Mouse (Mus musculus) midbrain, embryonic 14.5 days (tissue): ENCODE measurements around the gene Gm20388. TPM values are rescaled to one million over a fixed set of nuclear protein-coding genes. Genes with fewer than 3 reads are reported as not detected.

Experiments used
- ATAC-seq: fragments of 200-750 bp; cut with Nextera tagmentation; 2 replicates; pipeline ENCODE4 v1.8.0; 2017; ENCODE audit warnings: moderate number of reproducible peaks, moderate library complexity; ENCODE audit not compliant: low FRiP score, low TSS enrichment
- DNase-seq: peaks from one replicate; pipeline ENCODE4 v3.0.0-alpha.2; 2015
- H3K27ac ChIP-seq: fragments of 300-500 bp; sonication (generic); replicated peaks from 2 replicates; pipeline ENCODE4 v1.5.1; 2014; ENCODE audit warnings: mild to moderate bottlenecking, low read depth, low read length, moderate library complexity
- H3K27me3 ChIP-seq: fragments of 300-500 bp; sonication (generic); 2 replicates; pipeline ENCODE4 v1.6.1; 2014; ENCODE audit warnings: low read length, control low read depth, mixed read lengths; ENCODE audit not compliant: control insufficient read depth, insufficient read depth
- H3K36me3 ChIP-seq: fragments of 300-500 bp; sonication (generic); 2 replicates; pipeline ENCODE4 v1.6.1; 2014; ENCODE audit warnings: low read length, control low read depth; ENCODE audit not compliant: control insufficient read depth, insufficient read depth
- H3K4me1 ChIP-seq: fragments of 300-500 bp; sonication (generic); 2 replicates; pipeline ENCODE4 v1.6.1; 2014; ENCODE audit warnings: mild to moderate bottlenecking, antibody characterized with exemption, low read length, control low read depth; ENCODE audit not compliant: control insufficient read depth, insufficient read depth
- H3K4me2 ChIP-seq: fragments of 300-500 bp; sonication (generic); 2 replicates; pipeline ENCODE4 v1.6.1; 2014; ENCODE audit warnings: mild to moderate bottlenecking, low read length, moderate library complexity
- H3K4me3 ChIP-seq: fragments of 300-500 bp; sonication (generic); replicated peaks from 2 replicates; pipeline ENCODE4 v1.5.1; 2014; ENCODE audit warnings: low read depth, low read length
- H3K9ac ChIP-seq: fragments of 300-500 bp; sonication (generic); replicated peaks from 2 replicates; pipeline ENCODE4 v1.6.1; 2014; ENCODE audit warnings: mild to moderate bottlenecking, low read length, moderate library complexity
- H3K9me3 ChIP-seq: fragments of 300-500 bp; sonication (generic); 2 replicates; pipeline ENCODE4 v1.6.1; 2016; ENCODE audit warnings: low read length, control low read depth, mixed read lengths; ENCODE audit not compliant: control insufficient read depth
- WGBS: fragments of 180-500 bp; shearing (Covaris S2); extraction: QIAGEN DNeasy Blood & Tissue Kit; methylation state at CpG from one replicate; pipeline ENCODE4 v1.1.7; 2014; 5-methylcytosine and 5-hydroxymethylcytosine counted together
- polyA plus RNA-seq: library from polyadenylated mRNA; unstranded; fragments of >200 nt; fragmentation: Nextera tagmentation; extraction: Ambion mirVana; gene quantifications from 2 replicates; pipeline ENCODE4 v1.2.1, GENCODE M21; 2014

The Gm20388 gene
- polyA plus RNA-seq, 1 experiment from 2014 or later: 4.1 TPM

DNA sequence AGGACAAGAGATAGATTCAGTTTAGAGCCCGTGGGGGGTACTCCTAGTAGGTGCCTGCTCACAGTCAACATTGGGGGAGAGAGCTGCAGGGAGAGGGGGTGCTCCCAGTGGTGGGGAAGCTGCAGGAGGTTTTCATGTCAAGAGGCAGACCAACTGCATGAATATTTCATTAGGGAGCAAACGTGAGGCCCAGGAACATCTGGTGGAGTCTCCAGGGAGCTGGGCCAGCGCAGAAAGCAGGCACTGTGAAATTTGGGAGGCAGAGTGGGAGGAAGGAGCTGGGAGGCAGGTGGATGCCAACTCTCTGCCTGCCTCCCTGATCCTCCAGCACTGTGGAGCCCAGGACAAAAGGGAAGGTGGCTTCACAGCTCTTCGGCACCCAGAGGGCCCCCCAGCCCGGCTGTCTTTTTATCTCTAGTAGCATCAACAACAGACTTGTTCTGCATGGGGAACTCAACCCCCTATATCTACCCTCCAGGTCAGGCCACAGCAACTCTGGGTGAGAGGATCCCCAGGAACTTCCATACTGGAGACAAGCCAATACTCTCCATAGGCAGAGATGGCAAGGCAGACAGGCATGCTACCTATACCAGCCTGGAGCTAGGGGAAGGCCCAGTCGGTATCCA is 2838.8 kb downstream of the Gm20388 start:
- DNase-seq (peak; percentile 57), ATAC-seq (no peak; the same call in 1 of the 2 replicates)
- peak overlapping the region; percentile 26; the same call in 1 of the 2 replicates for H3K27ac ChIP-seq
- H3K36me3 ChIP-seq: no peaks in the 10 kb centered on the region
- no peak overlapping the region for H3K4me3 ChIP-seq
- H3K9ac ChIP-seq: no peak overlapping the region
- H3K27me3 ChIP-seq: no peaks in the 10 kb centered on the region
- H3K9me3 ChIP-seq: no peaks in the 10 kb centered on the region
- H3K4me1 ChIP-seq: peaks cover 50% of the 10 kb centered on the region
- 37% methylated on average over 6 of the region's 6 CpGs for WGBS
- H3K4me2 ChIP-seq: 0 out of 2 replicates have a peak overlapping the region, but pooled peaks have one; percentile 4

DNA sequence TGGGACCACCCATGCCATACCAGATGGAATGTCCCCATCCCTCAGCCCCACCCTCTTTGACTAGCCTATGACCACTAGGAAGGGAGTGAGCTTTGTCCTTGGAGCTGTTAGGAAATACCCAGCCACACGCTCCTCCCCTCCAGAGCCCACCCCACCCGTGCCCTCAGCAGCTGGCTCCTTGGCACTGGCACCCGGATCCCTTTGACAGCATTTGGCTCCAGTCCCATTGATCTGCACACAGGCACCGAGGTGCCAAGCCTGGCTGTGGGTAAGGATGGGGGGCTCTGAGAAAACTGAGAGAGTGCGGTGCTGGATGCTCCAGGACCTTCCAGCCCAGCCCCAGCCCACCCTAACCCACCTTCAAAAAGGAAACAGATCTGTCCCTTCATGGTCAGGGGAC is 2840.7 kb downstream of the Gm20388 start:
- Histone ChIP-seq H3K9ac (no peak overlapping the region), H3K27me3 (no peaks in the 10 kb centered on the region), H3K4me1 (peaks cover 31% of the 10 kb centered on the region), H3K4me2 (peak overlapping the region; percentile 20; the same call in 1 of the 2 replicates), H3K36me3 (no peaks in the 10 kb centered on the region), H3K4me3 (no peak overlapping the region), H3K9me3 (no peaks in the 10 kb centered on the region), H3K27ac (peak overlapping the region; percentile 64)
- peak; percentile 77 for DNase-seq
- WGBS: 54% methylated on average over 5 of the region's 5 CpGs
- ATAC-seq: peak; percentile 57

DNA sequence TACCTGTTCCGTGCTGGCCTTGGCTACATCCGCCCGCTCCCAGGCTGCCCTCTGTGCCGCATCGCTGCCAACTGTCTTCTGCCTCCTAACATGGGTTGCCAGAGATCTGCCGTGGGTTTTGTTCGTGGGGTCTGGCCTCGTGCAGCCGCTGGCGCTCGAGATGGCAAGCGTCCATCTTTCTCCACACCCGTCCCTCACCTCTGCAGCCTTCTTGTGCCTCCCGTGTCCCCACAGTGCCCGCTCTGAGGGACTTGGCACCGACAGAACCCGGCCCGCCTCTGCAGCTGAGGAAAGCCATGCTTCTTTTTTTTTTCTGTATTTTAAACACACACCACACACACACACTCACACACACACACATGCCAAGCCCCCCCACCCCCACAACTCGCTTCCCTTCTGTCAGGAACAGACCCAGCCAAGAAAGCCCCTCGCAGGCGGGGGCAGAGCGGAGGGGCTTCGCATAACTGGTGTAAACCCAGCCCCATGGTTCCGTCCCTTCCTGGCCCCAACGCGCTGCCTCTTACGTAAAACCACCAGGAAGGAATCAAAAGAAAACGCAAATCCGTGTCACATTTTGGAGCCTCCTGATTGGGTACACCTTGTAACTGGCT is 2841.6 kb downstream of the Gm20388 start:
- peak overlapping the region; percentile 20; the same call in 1 of the 2 replicates for H3K4me2 ChIP-seq
- peak; percentile 40; the same call in 1 of the 2 replicates for ATAC-seq
- no peak for DNase-seq
- H3K27ac ChIP-seq: peak overlapping the region; percentile 64
- no peaks in the 10 kb centered on the region for H3K36me3 ChIP-seq
- H3K4me3 ChIP-seq: no peak overlapping the region
- no peaks in the 10 kb centered on the region for H3K27me3 ChIP-seq
- H3K4me1 ChIP-seq: peaks cover 23% of the 10 kb centered on the region; the same call in 1 of the 2 replicates
- H3K9me3 ChIP-seq: no peaks in the 10 kb centered on the region
- 74% methylated on average over 29 of the region's 29 CpGs for WGBS
- no peak overlapping the region for H3K9ac ChIP-seq

DNA sequence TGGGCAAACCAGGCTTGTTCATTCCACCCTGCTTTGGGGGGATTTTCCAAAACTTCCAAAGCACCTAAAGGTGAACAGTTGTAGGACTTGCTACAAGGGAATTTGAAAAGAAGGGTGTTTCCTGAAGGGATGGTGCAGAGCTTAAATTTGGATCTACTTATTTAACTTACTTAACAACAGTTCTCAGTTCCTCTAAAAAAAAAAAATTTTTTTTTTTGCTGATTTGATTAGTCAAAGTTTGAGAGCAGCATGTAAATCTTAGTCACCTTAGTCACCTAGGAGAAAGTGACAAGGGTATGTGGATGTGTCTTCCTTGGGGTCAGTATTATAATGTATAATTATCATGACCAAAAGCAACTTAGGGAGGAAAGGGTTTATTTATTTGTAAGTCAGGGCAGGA is 2848.0 kb downstream of the Gm20388 start:
- no peak overlapping the region for H3K4me2 ChIP-seq
- DNase-seq (no peak), ATAC-seq (no peak)
- no peak overlapping the region for H3K4me3 ChIP-seq
- no peaks in the 10 kb centered on the region for H3K36me3 ChIP-seq
- H3K4me1 ChIP-seq: peaks cover 10% of the 10 kb centered on the region; the same call in 1 of the 2 replicates
- no peak overlapping the region for H3K27ac ChIP-seq
- no peak overlapping the region for H3K9ac ChIP-seq
- H3K9me3 ChIP-seq: no peaks in the 10 kb centered on the region
- no peaks in the 10 kb centered on the region for H3K27me3 ChIP-seq

DNA sequence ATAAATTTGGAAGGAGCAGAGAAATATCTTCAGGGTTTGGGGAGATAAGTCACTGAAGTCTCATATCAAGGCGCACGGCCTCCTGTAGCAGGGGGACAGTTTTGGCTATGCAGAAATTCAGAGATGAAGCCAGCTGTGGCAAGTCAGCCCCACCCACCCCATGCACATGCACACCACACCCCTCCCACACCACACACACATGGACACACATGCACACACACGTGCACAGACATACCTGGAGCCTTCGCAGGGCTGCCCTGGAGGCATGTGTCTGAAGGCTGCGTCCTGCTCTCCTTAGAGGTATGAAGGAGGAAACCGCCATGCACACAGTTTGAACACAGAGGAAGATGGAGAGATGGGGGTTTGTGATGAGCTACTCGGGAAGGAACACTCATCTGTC is 2849.5 kb downstream of the Gm20388 start:
- whole genome bisulfite sequencing: 75% methylated on average over 7 of the region's 7 CpGs
- DNase-seq (no peak), ATAC-seq (no peak)
- Histone ChIP-seq H3K27ac (no peak overlapping the region), H3K4me3 (no peak overlapping the region), H3K36me3 (no peaks in the 10 kb centered on the region), H3K4me1 (peaks cover 10% of the 10 kb centered on the region; the same call in 1 of the 2 replicates), H3K9ac (no peak overlapping the region), H3K9me3 (no peaks in the 10 kb centered on the region), H3K4me2 (no peak overlapping the region), H3K27me3 (no peaks in the 10 kb centered on the region)

DNA sequence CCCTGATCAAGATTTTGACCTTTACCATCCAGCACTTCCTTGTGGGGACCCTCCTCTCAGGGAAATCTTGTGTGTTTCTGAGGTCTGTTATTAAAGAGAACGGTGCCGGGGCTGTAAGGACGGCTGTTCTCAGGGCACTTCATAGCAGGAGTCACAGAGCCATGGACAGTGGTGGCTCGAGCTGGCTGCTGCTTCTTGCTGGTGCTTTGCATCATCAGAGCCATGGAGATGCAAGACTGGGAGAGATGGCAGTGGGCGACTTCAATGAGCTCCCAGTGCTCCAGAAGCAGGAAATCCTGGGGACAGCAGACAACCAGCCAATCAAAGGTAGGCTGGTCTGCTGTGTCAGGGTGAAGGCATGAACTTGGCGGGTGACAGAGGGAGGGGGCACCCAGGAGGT is 2850.5 kb downstream of the Gm20388 start:
- Histone ChIP-seq H3K27ac (no peak overlapping the region), H3K4me1 (peaks cover 10% of the 10 kb centered on the region; the same call in 1 of the 2 replicates), H3K9me3 (no peaks in the 10 kb centered on the region), H3K4me3 (no peak overlapping the region), H3K36me3 (no peaks in the 10 kb centered on the region), H3K27me3 (no peaks in the 10 kb centered on the region), H3K4me2 (no peak overlapping the region), H3K9ac (no peak overlapping the region)
- ATAC-seq (no peak), DNase-seq (no peak)
- 76% methylated on average over 6 of the region's 6 CpGs for WGBS

DNA sequence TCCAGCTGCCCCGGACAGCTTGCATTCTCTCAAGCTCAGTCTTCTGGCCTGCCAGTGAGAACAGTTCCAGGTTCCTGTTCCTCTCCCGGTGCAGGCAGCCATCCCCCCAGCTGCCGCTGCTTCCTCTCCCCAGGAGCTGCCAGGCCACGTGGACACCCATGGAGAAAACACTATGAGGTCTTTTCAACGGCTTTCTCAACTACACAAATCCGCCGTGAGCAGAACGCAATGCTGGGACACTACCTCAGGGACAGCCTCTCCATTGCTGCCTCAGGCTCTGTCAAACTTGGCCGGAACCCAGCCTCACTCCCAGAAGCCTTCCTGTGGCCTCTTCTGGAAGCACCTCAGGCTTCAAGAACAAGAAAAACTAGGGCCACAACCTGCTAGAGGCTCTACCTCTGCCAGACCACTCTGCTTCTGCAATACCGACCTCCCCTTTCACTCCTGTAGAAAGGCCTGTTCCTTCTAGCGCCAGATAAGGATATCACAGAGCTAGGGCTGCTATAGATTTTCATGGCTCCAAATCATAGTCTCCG is 2852.2 kb downstream of the Gm20388 start:
- H3K9ac ChIP-seq: no peak overlapping the region

DNA sequence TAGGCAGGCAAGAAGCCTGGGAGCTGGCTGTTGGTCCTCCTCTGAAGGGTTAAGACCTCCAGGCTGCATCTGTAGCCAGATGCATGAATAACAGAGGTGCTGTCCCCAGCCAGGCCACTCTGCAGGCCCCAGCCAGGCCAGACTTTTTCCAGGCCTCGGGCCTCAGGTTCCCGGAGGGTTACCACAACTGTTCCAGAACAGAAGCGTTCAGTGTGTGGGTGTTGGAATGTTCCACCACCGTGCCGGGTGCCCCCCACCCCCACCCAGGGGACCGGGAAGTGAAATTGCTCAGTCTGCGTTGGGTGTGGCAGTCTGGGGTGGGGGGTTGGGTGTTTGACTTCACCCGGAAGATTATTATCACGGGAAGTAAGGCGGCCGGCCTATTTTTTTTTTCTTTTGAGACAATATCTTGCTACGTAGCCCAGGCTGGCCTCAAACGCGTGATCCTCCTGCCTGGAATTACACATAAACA is 2852.7 kb downstream of the Gm20388 start:
- Histone ChIP-seq H3K4me1 (peaks cover 13% of the 10 kb centered on the region; the same call in 1 of the 2 replicates), H3K4me3 (no peak overlapping the region), H3K27ac (no peak overlapping the region), H3K9ac (no peak overlapping the region), H3K36me3 (no peaks in the 10 kb centered on the region), H3K27me3 (no peaks in the 10 kb centered on the region), H3K4me2 (no peak overlapping the region), H3K9me3 (no peaks in the 10 kb centered on the region)
- WGBS: 87% methylated on average over 14 of the region's 14 CpGs
- no peak for DNase-seq
- ATAC-seq: no peak

More for the DNA sequence above, 2852.2 kb downstream of the Gm20388 start:
- no peak for DNase-seq
- no peak overlapping the region for H3K27ac ChIP-seq
- H3K27me3 ChIP-seq: no peaks in the 10 kb centered on the region
- 44% methylated on average over 12 of the region's 12 CpGs for whole genome bisulfite sequencing
- ATAC-seq: no peak
- H3K4me3 ChIP-seq: no peak overlapping the region
- H3K4me2 ChIP-seq: no peak overlapping the region
- peaks cover 13% of the 10 kb centered on the region; the same call in 1 of the 2 replicates for H3K4me1 ChIP-seq
- no peaks in the 10 kb centered on the region for H3K36me3 ChIP-seq
- H3K9me3 ChIP-seq: no peaks in the 10 kb centered on the region
